Mouse (Mus musculus) forebrain, embryonic 13.5 days (tissue): ENCODE measurements around the gene Ccdc85c. TPM values are rescaled to one million over a fixed set of nuclear protein-coding genes. Genes with fewer than 3 reads are reported as not detected.

Experiments
- ATAC-seq: fragments of 200-750 bp; cut with Nextera tagmentation; 2 replicates; pipeline ENCODE4 v1.8.0; 2017
- H3K27ac ChIP-seq: fragments of 300-500 bp; sonication (generic); 2 replicates; pipeline ENCODE4 v1.5.1; 2015; ENCODE audit warnings: inconsistent platforms, mild to moderate bottlenecking, moderate library complexity
- H3K27me3 ChIP-seq: fragments of 300-500 bp; sonication (generic); 2 replicates; pipeline ENCODE4 v1.6.1; 2015; ENCODE audit warnings: mild to moderate bottlenecking, inconsistent platforms
- H3K36me3 ChIP-seq: fragments of 300-500 bp; sonication (generic); 2 replicates; pipeline ENCODE4 v1.6.1; 2015; ENCODE audit warnings: mild to moderate bottlenecking, inconsistent platforms; ENCODE audit not compliant: poor library complexity, severe bottlenecking
- H3K4me1 ChIP-seq: fragments of 300-500 bp; sonication (generic); 2 replicates; pipeline ENCODE4 v1.6.1; 2015; ENCODE audit warnings: inconsistent platforms
- H3K4me2 ChIP-seq: fragments of 300-500 bp; sonication (generic); 2 replicates; pipeline ENCODE4 v1.6.1; 2015; ENCODE audit warnings: inconsistent platforms, mild to moderate bottlenecking, moderate library complexity
- H3K4me3 ChIP-seq: fragments of 300-500 bp; sonication (generic); 2 replicates; pipeline ENCODE4 v1.5.1; 2015; ENCODE audit warnings: mild to moderate bottlenecking, inconsistent platforms
- H3K9ac ChIP-seq: fragments of 300-500 bp; sonication (generic); 2 replicates; pipeline ENCODE4 v1.6.1; 2015; ENCODE audit warnings: mild to moderate bottlenecking, inconsistent platforms
- H3K9me3 ChIP-seq: fragments of 300-500 bp; sonication (generic); replicated peaks from 2 replicates; pipeline ENCODE4 v1.6.1; 2016; ENCODE audit warnings: inconsistent platforms
- WGBS: fragments of 180-500 bp; shearing (Covaris S2); methylation state at CpG from one replicate; pipeline ENCODE4 v1.1.7; 2015; 5-methylcytosine and 5-hydroxymethylcytosine counted together
- polyA plus RNA-seq: library from polyadenylated mRNA; unstranded; fragments of >200 nt; fragmentation: Nextera tagmentation; extraction: Ambion mirVana; gene quantifications from 2 replicates; pipeline ENCODE4 v1.2.1, GENCODE M21; 2015

Gene Ccdc85c
- polyA plus RNA-seq, 1 experiment from 2014 or later, result 17.4 TPM

- Histone ChIP-seq H3K4me3 (no peak overlapping the region), H3K9me3 (no peaks in the 10 kb centered on the region), H3K27ac (no peak overlapping the region), H3K36me3 (no peaks in the 10 kb centered on the region), H3K4me1 (peaks cover 16% of the 10 kb centered on the region), H3K9ac (no peak overlapping the region), H3K27me3 (no peaks in the 10 kb centered on the region; the same call in 1 of the 2 replicates), H3K4me2 (peak overlapping the region; percentile 38)
- WGBS, result 10% methylated on average over 9 of the region's 9 CpGs
- ATAC-seq, result peak; percentile 87
Measured at GRCm38 (mm10) chr12:108292419-108292818, 17.2 kb upstream of the Ccdc85c start.

GRCm38 (mm10) chr12:108288127-108288880, 13.1 kb upstream of the Ccdc85c start:
- no peak overlapping the region for H3K4me2 ChIP-seq
- WGBS, result 76% methylated on average over 19 of the region's 19 CpGs
- no peaks in the 10 kb centered on the region; the same call in 1 of the 2 replicates for H3K27me3 ChIP-seq
- no peaks in the 10 kb centered on the region for H3K9me3 ChIP-seq
- H3K27ac ChIP-seq, result no peak overlapping the region
- peaks cover 31% of the 10 kb centered on the region for H3K4me1 ChIP-seq
- H3K9ac ChIP-seq, result no peak overlapping the region
- no peak overlapping the region for H3K4me3 ChIP-seq
- H3K36me3 ChIP-seq, result no peaks in the 10 kb centered on the region
- ATAC-seq, result no peak

- H3K4me2 ChIP-seq, result no peak overlapping the region
- WGBS, result 95% methylated on average over 8 of the region's 8 CpGs
- no peak overlapping the region for H3K4me3 ChIP-seq
- no peaks in the 10 kb centered on the region for H3K36me3 ChIP-seq
- no peak overlapping the region for H3K27ac ChIP-seq
- no peak for ATAC-seq
- H3K4me1 ChIP-seq, result peaks cover 22% of the 10 kb centered on the region
- no peak overlapping the region for H3K9ac ChIP-seq
- H3K9me3 ChIP-seq, result no peaks in the 10 kb centered on the region
- no peaks in the 10 kb centered on the region; the same call in 1 of the 2 replicates for H3K27me3 ChIP-seq
Measured at GRCm38 (mm10) chr12:108287011-108287410, 11.8 kb upstream of the Ccdc85c start.

- Histone ChIP-seq H3K9ac (no peak overlapping the region), H3K9me3 (no peaks in the 10 kb centered on the region), H3K27me3 (no peaks in the 10 kb centered on the region; the same call in 1 of the 2 replicates), H3K4me3 (no peak overlapping the region), H3K4me2 (no peak overlapping the region), H3K36me3 (no peaks in the 10 kb centered on the region), H3K4me1 (peaks cover 21% of the 10 kb centered on the region), H3K27ac (peak overlapping the region; percentile 45)
- WGBS, result 83% methylated on average over 4 of the region's 4 CpGs
- ATAC-seq, result no peak
Measured at GRCm38 (mm10) chr12:108286381-108286780, 11.2 kb upstream of the Ccdc85c start.

- no peaks in the 10 kb centered on the region for H3K27me3 ChIP-seq
- peaks cover 21% of the 10 kb centered on the region for H3K4me1 ChIP-seq
- H3K9me3 ChIP-seq, result no peaks in the 10 kb centered on the region
- H3K4me2 ChIP-seq, result peak overlapping the region; percentile 35; the same call in 1 of the 2 replicates
- no peak for ATAC-seq
- peak overlapping the region; percentile 48; the same call in 1 of the 2 replicates for H3K27ac ChIP-seq
- H3K4me3 ChIP-seq, result no peak overlapping the region
- WGBS, result 24% methylated on average over 11 of the region's 11 CpGs
- H3K36me3 ChIP-seq, result no peaks in the 10 kb centered on the region
- peak overlapping the region; percentile 40 for H3K9ac ChIP-seq
Measured at GRCm38 (mm10) chr12:108285225-108286011, 10.2 kb upstream of the Ccdc85c start.

GRCm38 (mm10) chr12:108284455-108285224, 9.4 kb upstream of the Ccdc85c start:
- Histone ChIP-seq H3K27me3 (no peaks in the 10 kb centered on the region), H3K4me2 (peak overlapping the region; percentile 35; the same call in 1 of the 2 replicates), H3K36me3 (no peaks in the 10 kb centered on the region), H3K4me3 (no peak overlapping the region), H3K4me1 (peaks cover 21% of the 10 kb centered on the region), H3K9me3 (no peaks in the 10 kb centered on the region), H3K9ac (peak overlapping the region; percentile 40; the same call in 1 of the 2 replicates), H3K27ac (peak overlapping the region; percentile 61)
- no peak for ATAC-seq
- WGBS, result 35% methylated on average over 13 of the region's 14 CpGs

GRCm38 (mm10) chr12:108278221-108278918, 3.1 kb upstream of the Ccdc85c start:
- Histone ChIP-seq H3K4me2 (peak overlapping the region; percentile 96), H3K4me3 (peak overlapping the region; percentile 81; the same call in 1 of the 2 replicates), H3K4me1 (peaks cover 41% of the 10 kb centered on the region), H3K9me3 (no peaks in the 10 kb centered on the region), H3K9ac (0 out of 2 replicates have a peak overlapping the region, but pooled peaks have one; percentile 53), H3K27ac (peak overlapping the region; percentile 88), H3K27me3 (no peaks in the 10 kb centered on the region), H3K36me3 (no peaks in the 10 kb centered on the region)
- WGBS, result 28% methylated on average over 15 of the region's 15 CpGs
- no peak for ATAC-seq

- WGBS, result under 1% methylated on average over 12 of the region's 12 CpGs
- no peak for ATAC-seq
- peak overlapping the region; percentile 96 for H3K4me2 ChIP-seq
- H3K27ac ChIP-seq, result peak overlapping the region; percentile 88
- H3K27me3 ChIP-seq, result no peaks in the 10 kb centered on the region
- H3K4me3 ChIP-seq, result peak overlapping the region; percentile 81
- H3K9ac ChIP-seq, result peak overlapping the region; percentile 53
- H3K36me3 ChIP-seq, result no peaks in the 10 kb centered on the region
- no peaks in the 10 kb centered on the region for H3K9me3 ChIP-seq
- peaks cover 50% of the 10 kb centered on the region for H3K4me1 ChIP-seq
Measured at GRCm38 (mm10) chr12:108277341-108277841, 2.2 kb upstream of the Ccdc85c start.

- no peaks in the 10 kb centered on the region for H3K36me3 ChIP-seq
- H3K4me2 ChIP-seq, result peak overlapping the region; percentile 96
- peaks cover 63% of the 10 kb centered on the region for H3K4me1 ChIP-seq
- H3K9me3 ChIP-seq, result no peaks in the 10 kb centered on the region
- WGBS, result under 1% methylated on average over 43 of the region's 47 CpGs
- peak; percentile 0 for ATAC-seq
- H3K27ac ChIP-seq, result peak overlapping the region; percentile 88
- H3K27me3 ChIP-seq, result no peaks in the 10 kb centered on the region
- peak overlapping the region; percentile 81 for H3K4me3 ChIP-seq
- H3K9ac ChIP-seq, result peak overlapping the region; percentile 74
Measured at GRCm38 (mm10) chr12:108275920-108276822, 946 bp upstream of the Ccdc85c start.

GRCm38 (mm10) chr12:108275508-108275890, 274 bp upstream of the Ccdc85c start:
- peaks cover 69% of the 10 kb centered on the region for H3K4me1 ChIP-seq
- under 1% methylated on average over 36 of the region's 37 CpGs for WGBS
- peak; percentile 91 for ATAC-seq
- no peaks in the 10 kb centered on the region for H3K27me3 ChIP-seq
- H3K4me3 ChIP-seq, result peak overlapping the region; percentile 81
- peak overlapping the region; percentile 96 for H3K4me2 ChIP-seq
- peak overlapping the region; percentile 88 for H3K27ac ChIP-seq
- H3K9me3 ChIP-seq, result no peaks in the 10 kb centered on the region
- peak overlapping the region; percentile 74 for H3K9ac ChIP-seq
- no peaks in the 10 kb centered on the region for H3K36me3 ChIP-seq
